Mouse (Mus musculus) hindbrain, embryonic 14.5 days (tissue): ENCODE data around the gene Ppp4c. TPM values are rescaled to one million over a fixed set of nuclear protein-coding genes. Genes with fewer than 3 reads are reported as not detected.

Experiments
- ATAC-seq: fragments of 200-750 bp; cut with Nextera tagmentation; 2 replicates; pipeline ENCODE4 v1.8.0; 2017; ENCODE audit warnings: moderate number of reproducible peaks, mild to moderate bottlenecking, moderate TSS enrichment, moderate library complexity; ENCODE audit not compliant: low FRiP score
- DNase-seq: peaks from one replicate; pipeline ENCODE4 v3.0.0-alpha.2; 2015; ENCODE audit warnings: low spot score
- H3K27ac ChIP-seq: fragments of 300-500 bp; sonication (generic); 2 replicates; pipeline ENCODE4 v1.5.1; 2014; ENCODE audit warnings: mild to moderate bottlenecking, moderate library complexity
- H3K27me3 ChIP-seq: fragments of 300-500 bp; sonication (generic); 2 replicates; pipeline ENCODE4 v1.6.1; 2014; ENCODE audit warnings: mild to moderate bottlenecking, low read length, mixed read lengths; ENCODE audit not compliant: control insufficient read depth, insufficient read depth
- H3K36me3 ChIP-seq: fragments of 300-500 bp; sonication (generic); replicated peaks from 2 replicates; pipeline ENCODE4 v1.6.1; 2014; ENCODE audit not compliant: control insufficient read depth, insufficient read depth
- H3K4me1 ChIP-seq: fragments of 300-500 bp; sonication (generic); replicated peaks from 2 replicates; pipeline ENCODE4 v1.6.1; 2014; ENCODE audit warnings: antibody characterized with exemption, low read length, mixed read lengths; ENCODE audit not compliant: control insufficient read depth, insufficient read depth
- H3K4me2 ChIP-seq: fragments of 300-500 bp; sonication (generic); replicated peaks from 2 replicates; pipeline ENCODE4 v1.6.1; 2014; ENCODE audit warnings: mild to moderate bottlenecking, moderate library complexity
- H3K4me3 ChIP-seq: fragments of 300-500 bp; sonication (generic); replicated peaks from 2 replicates; pipeline ENCODE4 v1.5.1; 2014; ENCODE audit warnings: mild to moderate bottlenecking, low read length
- H3K9ac ChIP-seq: fragments of 300-500 bp; sonication (generic); 2 replicates; pipeline ENCODE4 v1.6.1; 2014
- H3K9me3 ChIP-seq: fragments of 300-500 bp; sonication (generic); 2 replicates; pipeline ENCODE4 v1.6.1; 2016; ENCODE audit warnings: low read length; ENCODE audit not compliant: control insufficient read depth
- WGBS: fragments of 180-500 bp; shearing (Covaris S2); extraction: QIAGEN DNeasy Blood & Tissue Kit; methylation state at CpG from one replicate; pipeline ENCODE4 v1.1.7; 2014; 5-methylcytosine and 5-hydroxymethylcytosine counted together
- polyA plus RNA-seq: library from polyadenylated mRNA; unstranded; fragments of >200 nt; fragmentation: Nextera tagmentation; extraction: Ambion mirVana; gene quantifications from 2 replicates; pipeline ENCODE4 v1.2.1, GENCODE M21; 2014

The Ppp4c gene
- polyA plus RNA-seq, 1 experiment from 2014 or later: 182 TPM

- Histone ChIP-seq H3K4me2 (no peak overlapping the region), H3K36me3 (no peaks in the 10 kb centered on the region), H3K27me3 (no peaks in the 10 kb centered on the region), H3K9me3 (no peaks in the 10 kb centered on the region), H3K4me3 (no peak overlapping the region), H3K27ac (no peak overlapping the region), H3K9ac (no peak overlapping the region), H3K4me1 (no peaks in the 10 kb centered on the region)
- no peak for ATAC-seq
- WGBS: 82% methylated on average over 17 of the region's 17 CpGs
- DNase-seq: no peak
Observed at GRCm38 (mm10) chr7:126739551-126739950, 52.7 kb downstream of the Ppp4c start.

GRCm38 (mm10) chr7:126736122-126736521 lies 56.2 kb downstream of the Ppp4c start:
- Histone ChIP-seq H3K4me1 (no peaks in the 10 kb centered on the region), H3K9me3 (no peaks in the 10 kb centered on the region), H3K4me3 (no peak overlapping the region), H3K27me3 (no peaks in the 10 kb centered on the region), H3K27ac (no peak overlapping the region), H3K4me2 (no peak overlapping the region), H3K9ac (no peak overlapping the region), H3K36me3 (no peaks in the 10 kb centered on the region)
- DNase-seq (no peak), ATAC-seq (no peak)
- WGBS: 75% methylated on average over 8 of the region's 8 CpGs

Other genes starting within 250 kb of the Ppp4c start
- 162 and 165 TPM in 2 replicates for gene Eif3c, start 226.1 kb downstream of the Ppp4c start, polyA plus RNA-seq
- gene Apobr, start 207.6 kb downstream of the Ppp4c start, polyA plus RNA-seq: 0.26 and 0.36 TPM in 2 replicates
- gene Cln3, start 206.7 kb downstream of the Ppp4c start, polyA plus RNA-seq: 24.7 and 24.8 TPM in 2 replicates
- not detected in 2 replicates for gene Il27, start 197.6 kb downstream of the Ppp4c start, polyA plus RNA-seq
- 11.4 and 12.4 TPM in 2 replicates for gene Nupr1, start 161.6 kb downstream of the Ppp4c start, polyA plus RNA-seq
- gene Sgf29, start 143.2 kb downstream of the Ppp4c start, polyA plus RNA-seq: 58.0 and 61.1 TPM in 2 replicates
- gene Sult1a1, start 116.1 kb downstream of the Ppp4c start, polyA plus RNA-seq: 2.5 and 5.3 TPM in 2 replicates
- 124 and 159 TPM in 2 replicates for gene Bola2, start 97.1 kb downstream of the Ppp4c start, polyA plus RNA-seq
- 10.7 and 10.9 TPM in 2 replicates for gene Slx1b, start 96.7 kb downstream of the Ppp4c start, polyA plus RNA-seq
- 82.2 and 99.7 TPM in 2 replicates for gene Coro1a, start 84.7 kb downstream of the Ppp4c start, polyA plus RNA-seq
- gene Mapk3, start 32.9 kb downstream of the Ppp4c start, polyA plus RNA-seq: 96.5 and 97.0 TPM in 2 replicates
- 1.0 and 1.8 TPM in 2 replicates for gene Gdpd3, start 26.2 kb downstream of the Ppp4c start, polyA plus RNA-seq
- gene Ypel3, start 15.5 kb downstream of the Ppp4c start, polyA plus RNA-seq: 206 and 218 TPM in 2 replicates
- 0.21 and 0.26 TPM in 2 replicates for gene Tbx6, start 11.0 kb downstream of the Ppp4c start, polyA plus RNA-seq
- 53.2 and 54.7 TPM in 2 replicates for gene Fam57b, start 5.2 kb upstream of the Ppp4c start, polyA plus RNA-seq
- 0.74 TPM in 1 of 2 replicates, not detected in the other for gene 4930451I11Rik, start 39.1 kb upstream of the Ppp4c start, polyA plus RNA-seq
- gene Doc2a, start 54.9 kb upstream of the Ppp4c start, polyA plus RNA-seq: 16.5 and 25.7 TPM in 2 replicates
- 10.1 and 11.1 TPM in 2 replicates for gene Hirip3, start 69.5 kb upstream of the Ppp4c start, polyA plus RNA-seq
- 93.7 and 95.3 TPM in 2 replicates for gene Ino80e, start 69.9 kb upstream of the Ppp4c start, polyA plus RNA-seq
- 36.4 and 37.2 TPM in 2 replicates for gene Taok2, start 92.2 kb upstream of the Ppp4c start, polyA plus RNA-seq
- gene Tmem219, start 130.4 kb upstream of the Ppp4c start, polyA plus RNA-seq: 28.0 and 29.3 TPM in 2 replicates
- gene Kctd13, start 136.4 kb upstream of the Ppp4c start, polyA plus RNA-seq: 102 and 104 TPM in 2 replicates
- gene Asphd1, start 157.1 kb upstream of the Ppp4c start, polyA plus RNA-seq: 8.0 and 10.9 TPM in 2 replicates
- 68.9 and 70.1 TPM in 2 replicates for gene Sez6l2, start 158.1 kb upstream of the Ppp4c start, polyA plus RNA-seq
- 110 and 118 TPM in 2 replicates for gene Cdipt, start 183.4 kb upstream of the Ppp4c start, polyA plus RNA-seq
- gene Cdiptos, start 183.6 kb upstream of the Ppp4c start, polyA plus RNA-seq: 0.98 and 1.0 TPM in 2 replicates
- gene Mvp, start 222.1 kb upstream of the Ppp4c start, polyA plus RNA-seq: 3.4 and 4.0 TPM in 2 replicates
- 0.70 TPM in 1 of 2 replicates, not detected in the other for gene Pagr1b, start 224.0 kb upstream of the Ppp4c start, polyA plus RNA-seq
- gene Pagr1a, start 224.9 kb upstream of the Ppp4c start, polyA plus RNA-seq: 31.5 and 38.6 TPM in 2 replicates
- gene Gm42742, start 228.6 kb upstream of the Ppp4c start, polyA plus RNA-seq: 51.9 and 52.3 TPM in 2 replicates
- gene Prrt2, start 228.7 kb upstream of the Ppp4c start, polyA plus RNA-seq: 46.7 and 57.0 TPM in 2 replicates
- 68.6 and 73.1 TPM in 2 replicates for gene Maz, start 234.5 kb upstream of the Ppp4c start, polyA plus RNA-seq
- 20.3 and 24.6 TPM in 2 replicates for gene Kif22, start 250.0 kb upstream of the Ppp4c start, polyA plus RNA-seq